Mouse (Mus musculus) midbrain, embryonic 13.5 days (tissue): ENCODE data around the gene Vti1a. TPM values are rescaled to one million over a fixed set of nuclear protein-coding genes. Genes with fewer than 3 reads are reported as not detected.

ENCODE experiments used
- ATAC-seq: fragments of 200-750 bp; cut with Nextera tagmentation; 2 replicates; pipeline ENCODE4 v1.8.0; 2017; ENCODE audit warnings: mild to moderate bottlenecking, moderate TSS enrichment, moderate library complexity
- H3K27ac ChIP-seq: fragments of 300-500 bp; sonication (generic); 2 replicates; pipeline ENCODE4 v1.5.1; 2015; ENCODE audit warnings: inconsistent platforms, mild to moderate bottlenecking, moderate library complexity
- H3K27me3 ChIP-seq: fragments of 300-500 bp; sonication (generic); 2 replicates; pipeline ENCODE4 v1.6.1; 2015; ENCODE audit warnings: mild to moderate bottlenecking, inconsistent platforms
- H3K36me3 ChIP-seq: fragments of 300-500 bp; sonication (generic); 2 replicates; pipeline ENCODE4 v1.6.1; 2015; ENCODE audit warnings: mild to moderate bottlenecking, inconsistent platforms
- H3K4me1 ChIP-seq: fragments of 300-500 bp; sonication (generic); replicated peaks from 2 replicates; pipeline ENCODE4 v1.6.1; 2015; ENCODE audit warnings: inconsistent platforms
- H3K4me2 ChIP-seq: fragments of 300-500 bp; sonication (generic); replicated peaks from 2 replicates; pipeline ENCODE4 v1.6.1; 2015; ENCODE audit warnings: moderate library complexity, mild to moderate bottlenecking, inconsistent platforms
- H3K4me3 ChIP-seq: fragments of 300-500 bp; sonication (generic); replicated peaks from 2 replicates; pipeline ENCODE4 v1.5.1; 2015; ENCODE audit warnings: mild to moderate bottlenecking, inconsistent platforms
- H3K9ac ChIP-seq: fragments of 300-500 bp; sonication (generic); replicated peaks from 2 replicates; pipeline ENCODE4 v1.6.1; 2015; ENCODE audit warnings: mild to moderate bottlenecking, inconsistent platforms
- H3K9me3 ChIP-seq: fragments of 300-500 bp; sonication (generic); 2 replicates; pipeline ENCODE4 v1.6.1; 2016; ENCODE audit warnings: mild to moderate bottlenecking, inconsistent platforms
- WGBS: fragments of 180-500 bp; shearing (Covaris S2); methylation state at CpG from one replicate; pipeline ENCODE4 v1.1.7; 2015; 5-methylcytosine and 5-hydroxymethylcytosine counted together
- polyA plus RNA-seq: library from polyadenylated mRNA; unstranded; fragments of >200 nt; fragmentation: Nextera tagmentation; extraction: Ambion mirVana; gene quantifications from 2 replicates; pipeline ENCODE4 v1.2.1, GENCODE M21; 2015

Gene Vti1a
- polyA plus RNA-seq, 1 experiment from 2014 or later, result 31.4 TPM

DNA sequence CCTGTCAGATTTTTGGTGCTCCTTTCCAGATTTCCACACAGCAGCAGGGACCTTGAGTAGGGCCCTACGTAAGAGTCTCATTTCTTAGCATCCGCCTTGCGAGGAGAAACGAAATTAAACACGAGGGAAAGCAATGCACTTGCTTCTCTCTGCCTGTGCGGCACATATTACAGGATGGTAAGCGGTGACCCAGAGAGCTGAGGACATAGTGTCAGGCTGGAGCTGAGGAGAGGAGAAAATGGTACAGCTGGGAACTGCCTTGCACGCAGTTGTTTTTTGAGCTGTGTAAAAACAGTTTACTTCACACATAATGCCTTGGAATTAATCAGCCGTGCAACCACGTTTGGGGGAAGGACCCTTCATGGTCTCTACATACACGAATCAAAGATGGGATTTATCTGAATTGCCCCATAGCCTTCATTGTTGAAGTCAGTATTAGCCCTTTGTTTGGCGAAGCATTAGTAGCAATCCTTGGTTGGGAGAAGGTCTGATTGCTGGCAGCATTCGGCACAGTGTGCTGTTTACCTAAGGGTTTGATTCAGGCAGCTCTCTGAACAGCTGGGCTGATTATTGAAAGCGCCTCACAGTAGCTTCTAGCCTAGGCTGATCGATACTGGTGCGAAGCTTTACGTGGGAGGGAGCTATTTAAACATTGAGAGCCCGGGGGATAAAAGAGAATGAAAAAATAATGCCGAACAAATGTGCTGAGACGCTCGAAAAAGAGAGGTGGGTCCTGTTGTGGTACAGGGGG, 153.4 kb downstream of the Vti1a start:
- 31% methylated on average over 21 of the region's 21 CpGs for WGBS
- H3K4me1 ChIP-seq, result peaks cover 23% of the 10 kb centered on the region
- ATAC-seq, result peak; percentile 78
- no peaks in the 10 kb centered on the region for H3K36me3 ChIP-seq
- H3K27ac ChIP-seq, result peak overlapping the region; percentile 35
- peak overlapping the region; percentile 49; the same call in 1 of the 2 replicates for H3K9ac ChIP-seq
- H3K4me3 ChIP-seq, result no peak overlapping the region
- no peaks in the 10 kb centered on the region for H3K27me3 ChIP-seq
- no peaks in the 10 kb centered on the region for H3K9me3 ChIP-seq
- H3K4me2 ChIP-seq, result peak overlapping the region; percentile 26

DNA sequence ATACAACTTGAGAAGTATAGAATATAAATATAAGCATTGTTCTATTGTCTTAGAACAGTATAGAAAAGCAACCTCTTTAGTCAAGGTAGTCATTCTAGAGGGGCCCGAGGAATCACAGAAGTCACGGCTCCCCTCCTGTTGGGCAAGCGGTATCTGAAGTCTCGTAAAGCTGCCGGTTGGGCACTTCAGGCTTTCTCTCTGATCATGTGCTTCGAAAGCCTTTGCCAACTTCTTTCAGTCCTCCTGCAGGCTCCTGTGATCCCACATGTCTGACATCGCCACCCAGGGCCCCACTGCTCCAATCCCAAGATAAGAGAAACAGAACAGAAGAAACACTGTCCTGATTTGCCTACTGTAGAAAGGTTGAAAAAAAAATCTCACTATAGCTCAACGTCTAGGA, 156.5 kb downstream of the Vti1a start:
- Histone ChIP-seq H3K9me3 (no peaks in the 10 kb centered on the region), H3K27me3 (no peaks in the 10 kb centered on the region), H3K4me3 (no peak overlapping the region), H3K4me1 (peaks cover 23% of the 10 kb centered on the region), H3K36me3 (no peaks in the 10 kb centered on the region), H3K4me2 (no peak overlapping the region), H3K27ac (no peak overlapping the region), H3K9ac (no peak overlapping the region)
- WGBS, result 80% methylated on average over 8 of the region's 8 CpGs
- no peak for ATAC-seq

DNA sequence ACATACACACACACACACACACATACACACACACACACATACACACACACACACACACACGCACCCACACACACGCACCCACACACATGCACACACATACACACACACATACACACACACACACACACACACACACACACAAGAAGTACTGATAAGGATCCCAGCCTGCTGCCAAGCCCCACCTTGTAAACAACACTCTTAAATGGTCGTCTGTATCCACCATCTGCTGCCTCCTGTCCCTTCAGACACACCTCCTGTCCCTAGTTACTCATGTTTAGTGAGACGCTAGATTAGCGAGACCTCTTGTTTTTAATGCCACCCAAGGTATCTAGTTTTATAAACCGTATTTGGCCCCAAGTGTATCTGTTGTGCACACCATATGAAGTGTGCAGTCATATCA, 158.1 kb downstream of the Vti1a start:
- no peak overlapping the region for H3K9ac ChIP-seq
- no peak overlapping the region for H3K4me2 ChIP-seq
- no peaks in the 10 kb centered on the region; the same call in 1 of the 2 replicates for H3K36me3 ChIP-seq
- H3K4me3 ChIP-seq, result no peak overlapping the region
- ATAC-seq, result no peak
- no peak overlapping the region for H3K27ac ChIP-seq
- 88% methylated on average over 6 of the region's 6 CpGs for WGBS
- no peaks in the 10 kb centered on the region for H3K9me3 ChIP-seq
- H3K27me3 ChIP-seq, result no peaks in the 10 kb centered on the region
- H3K4me1 ChIP-seq, result peaks cover 18% of the 10 kb centered on the region

DNA sequence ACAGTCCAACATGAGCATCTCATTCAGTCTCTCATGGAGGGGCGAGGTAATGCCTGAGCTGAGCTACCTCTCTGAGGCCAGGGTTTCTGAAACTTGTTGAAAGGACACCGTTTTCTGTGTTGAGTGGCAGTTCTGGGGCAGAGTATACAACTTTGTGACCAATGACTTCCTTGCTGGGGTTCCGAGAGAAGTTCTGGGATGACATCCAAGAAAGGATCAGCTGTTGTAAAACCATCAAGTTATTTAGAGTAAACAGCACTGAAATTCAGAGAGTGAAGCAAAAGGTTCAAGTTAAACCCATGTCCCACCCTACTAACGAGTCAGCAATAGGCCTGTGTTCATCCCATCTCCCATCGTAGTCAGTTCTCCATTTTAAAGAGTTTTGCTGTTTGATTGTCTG, 164.4 kb downstream of the Vti1a start:
- 86% methylated on average over 5 of the region's 5 CpGs for WGBS
- Histone ChIP-seq H3K27ac (no peak overlapping the region), H3K9ac (no peak overlapping the region), H3K4me3 (no peak overlapping the region), H3K4me1 (peaks cover 16% of the 10 kb centered on the region), H3K36me3 (no peaks in the 10 kb centered on the region; the same call in 1 of the 2 replicates), H3K9me3 (no peaks in the 10 kb centered on the region), H3K27me3 (no peaks in the 10 kb centered on the region), H3K4me2 (no peak overlapping the region)
- no peak for ATAC-seq

DNA sequence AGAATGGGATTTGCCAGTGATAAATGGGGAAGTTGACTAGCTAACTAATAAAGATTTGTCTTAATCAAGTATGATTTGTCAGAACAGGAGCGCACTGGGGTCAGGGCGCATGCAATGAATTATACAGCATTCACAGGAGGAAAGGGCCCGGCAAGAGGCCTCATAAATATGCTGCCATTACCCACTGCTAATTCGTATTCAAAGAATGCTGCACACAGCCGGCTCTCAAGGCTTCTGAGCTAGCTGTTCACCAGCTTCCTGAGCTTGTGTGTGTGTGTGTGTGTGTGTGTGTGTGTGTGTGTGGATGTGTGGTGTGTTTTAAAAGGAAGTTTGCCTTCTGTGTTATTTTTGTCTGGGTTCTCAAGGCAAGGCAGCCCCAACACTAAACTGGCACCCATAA, 165.2 kb downstream of the Vti1a start:
- H3K4me3 ChIP-seq, result no peak overlapping the region
- no peaks in the 10 kb centered on the region for H3K9me3 ChIP-seq
- H3K4me1 ChIP-seq, result peaks cover 16% of the 10 kb centered on the region
- ATAC-seq, result peak; percentile 77
- H3K4me2 ChIP-seq, result no peak overlapping the region
- WGBS, result 13% methylated on average over 5 of the region's 5 CpGs
- no peaks in the 10 kb centered on the region for H3K27me3 ChIP-seq
- no peak overlapping the region for H3K9ac ChIP-seq
- no peaks in the 10 kb centered on the region; the same call in 1 of the 2 replicates for H3K36me3 ChIP-seq
- H3K27ac ChIP-seq, result peak overlapping the region; percentile 66

DNA sequence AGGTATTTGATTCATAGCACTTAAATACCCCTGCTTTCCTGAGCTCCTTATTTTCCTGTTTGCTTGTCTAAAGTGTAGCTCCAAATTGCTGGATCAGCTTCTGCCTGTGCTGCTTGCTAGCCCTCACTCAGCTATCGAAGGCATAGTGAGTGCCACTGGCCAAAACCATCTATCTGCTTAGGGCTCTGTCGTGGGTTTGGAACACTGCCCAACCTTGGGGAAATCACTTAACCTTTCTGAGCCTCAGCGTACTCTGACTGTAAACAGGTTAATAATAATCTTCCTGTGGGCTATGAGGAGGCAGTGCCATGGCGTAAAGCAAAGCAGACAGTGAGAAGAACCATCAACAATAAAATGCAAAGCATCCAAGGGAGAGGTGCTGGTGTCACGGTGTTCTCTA, 167.4 kb downstream of the Vti1a start:
- H3K27ac ChIP-seq, result no peak overlapping the region
- H3K4me2 ChIP-seq, result no peak overlapping the region
- H3K9me3 ChIP-seq, result no peaks in the 10 kb centered on the region
- ATAC-seq, result no peak
- H3K27me3 ChIP-seq, result no peaks in the 10 kb centered on the region
- H3K9ac ChIP-seq, result no peak overlapping the region
- H3K4me3 ChIP-seq, result no peak overlapping the region
- H3K36me3 ChIP-seq, result no peaks in the 10 kb centered on the region; the same call in 1 of the 2 replicates
- peaks cover 16% of the 10 kb centered on the region for H3K4me1 ChIP-seq
- 76% methylated on average over 5 of the region's 5 CpGs for WGBS

DNA sequence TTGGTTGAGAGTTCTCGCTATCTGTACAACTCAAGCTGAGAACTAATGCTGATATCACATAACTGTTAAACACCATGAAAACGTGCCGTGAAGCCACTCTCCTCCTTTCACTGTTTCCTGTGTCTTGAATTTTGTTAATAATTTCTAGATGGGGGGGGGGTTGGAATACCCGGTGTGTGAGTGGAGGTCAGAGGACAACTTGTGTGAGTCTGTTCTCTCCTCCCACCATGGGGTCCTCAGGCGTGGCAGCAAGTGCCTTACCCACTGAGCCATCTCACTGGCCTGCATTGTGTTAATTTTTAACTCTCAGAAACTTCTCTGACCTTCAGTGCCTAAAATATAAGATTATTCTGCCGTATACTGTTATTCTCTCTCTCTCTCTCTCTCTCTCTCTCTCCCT, 168.5 kb downstream of the Vti1a start:
- H3K4me1 ChIP-seq, result peaks cover 16% of the 10 kb centered on the region
- no peaks in the 10 kb centered on the region for H3K9me3 ChIP-seq
- H3K27ac ChIP-seq, result no peak overlapping the region
- no peak overlapping the region for H3K9ac ChIP-seq
- no peaks in the 10 kb centered on the region for H3K27me3 ChIP-seq
- H3K36me3 ChIP-seq, result no peaks in the 10 kb centered on the region
- no peak for ATAC-seq
- no peak overlapping the region for H3K4me3 ChIP-seq
- WGBS, result 85% methylated on average over 6 of the region's 6 CpGs
- no peak overlapping the region for H3K4me2 ChIP-seq

DNA sequence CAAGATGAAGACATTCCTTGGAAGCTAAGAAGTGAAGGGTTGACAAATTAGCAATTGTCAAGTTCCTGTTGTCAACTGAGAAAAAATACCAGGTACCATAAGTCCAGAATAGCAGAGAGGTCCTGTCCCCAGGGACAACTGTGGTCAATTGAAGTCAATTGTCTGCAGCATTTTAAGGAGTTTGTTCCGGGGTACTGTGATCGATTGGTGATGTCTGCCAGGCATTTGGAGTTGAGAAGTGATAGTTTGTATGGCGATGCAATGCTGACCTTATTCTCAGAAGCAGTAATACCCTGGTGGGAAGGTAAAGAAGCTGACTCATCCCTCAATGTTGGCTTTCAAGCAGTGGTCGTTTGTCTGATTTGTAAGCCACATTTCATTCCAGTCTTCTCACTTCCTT, 170.4 kb downstream of the Vti1a start:
- Histone ChIP-seq H3K4me2 (no peak overlapping the region), H3K9me3 (no peaks in the 10 kb centered on the region), H3K9ac (no peak overlapping the region), H3K4me1 (peaks cover 16% of the 10 kb centered on the region), H3K4me3 (no peak overlapping the region), H3K36me3 (no peaks in the 10 kb centered on the region), H3K27me3 (no peaks in the 10 kb centered on the region), H3K27ac (no peak overlapping the region)
- ATAC-seq, result no peak
- WGBS, result 86% methylated on average over 4 of the region's 4 CpGs

DNA sequence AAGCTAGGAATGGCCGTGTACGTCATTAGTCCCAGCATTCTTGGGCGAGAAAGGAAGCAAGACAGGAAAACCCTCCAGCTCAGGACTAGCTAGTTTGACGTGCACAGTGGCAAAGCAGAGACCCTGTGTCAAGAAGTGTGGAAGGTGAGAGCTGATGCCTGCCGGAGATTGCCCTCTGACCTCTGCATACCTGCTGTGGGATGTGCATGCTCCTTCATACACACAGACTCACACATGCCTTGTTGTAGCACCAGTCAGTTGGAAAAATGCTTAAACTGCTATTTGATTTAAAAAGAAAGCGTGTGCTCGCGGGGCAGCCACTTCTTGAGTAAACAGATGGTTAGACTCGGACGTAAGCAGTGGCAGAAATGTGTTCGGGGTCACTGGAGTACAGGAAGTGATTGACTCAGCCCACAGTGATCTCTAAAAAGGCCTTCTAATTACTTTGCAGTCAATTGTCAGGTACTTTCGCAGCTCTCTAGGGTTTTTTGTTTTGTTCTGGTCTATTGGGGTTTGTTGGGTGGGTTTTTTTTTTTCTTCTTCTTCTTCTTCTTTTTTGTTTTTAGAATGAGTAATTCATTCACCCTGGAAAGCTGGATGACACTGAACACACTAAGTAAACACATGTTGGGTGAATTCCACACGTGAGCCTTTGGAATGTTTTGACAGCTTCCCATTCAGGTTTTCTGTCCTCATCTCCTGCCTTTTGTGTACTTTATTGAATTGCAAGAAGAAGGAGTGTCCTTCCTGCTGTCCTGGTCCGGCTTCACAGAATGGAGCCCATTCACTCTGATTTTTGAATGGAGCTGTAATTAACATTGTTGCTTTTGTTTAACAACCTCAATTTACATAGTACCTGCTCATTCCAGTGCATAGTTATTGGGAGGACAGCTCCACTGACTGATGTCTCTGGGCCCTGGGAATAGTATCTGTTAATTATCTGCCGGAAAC, 175.3 kb downstream of the Vti1a start:
- Histone ChIP-seq H3K27me3 (peaks cover 4% of the 10 kb centered on the region; the same call in 1 of the 2 replicates), H3K4me3 (no peak overlapping the region), H3K27ac (0 out of 2 replicates have a peak overlapping the region, but pooled peaks have one; percentile 44), H3K4me1 (peaks cover 14% of the 10 kb centered on the region), H3K9ac (no peak overlapping the region), H3K36me3 (no peaks in the 10 kb centered on the region), H3K9me3 (no peaks in the 10 kb centered on the region), H3K4me2 (no peak overlapping the region)
- ATAC-seq, result no peak
- WGBS, result 35% methylated on average over 15 of the region's 15 CpGs

DNA sequence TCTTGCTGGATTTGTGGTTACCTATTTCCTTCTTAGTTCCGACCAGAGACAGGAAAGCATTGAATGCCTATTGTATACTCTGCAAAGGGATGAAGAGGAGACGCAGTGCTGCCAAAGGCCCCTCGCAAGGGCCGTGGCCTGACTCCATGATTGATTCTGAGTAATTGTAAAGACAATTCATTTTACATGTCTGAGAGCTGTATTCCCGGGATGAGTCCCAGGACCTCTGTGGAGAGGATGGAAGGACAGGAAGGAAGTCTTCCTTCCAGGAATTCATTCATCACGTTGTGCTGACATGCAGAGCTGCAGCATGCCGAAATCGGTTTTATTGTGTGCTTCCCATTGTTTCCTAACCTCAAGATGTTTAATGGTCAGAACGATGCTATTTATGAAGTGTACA, 180.2 kb downstream of the Vti1a start:
- H3K9ac ChIP-seq, result no peak overlapping the region
- H3K27me3 ChIP-seq, result peaks cover 4% of the 10 kb centered on the region; the same call in 1 of the 2 replicates
- no peaks in the 10 kb centered on the region for H3K9me3 ChIP-seq
- WGBS, result 74% methylated on average over 9 of the region's 9 CpGs
- ATAC-seq, result no peak
- H3K36me3 ChIP-seq, result no peaks in the 10 kb centered on the region
- H3K27ac ChIP-seq, result no peak overlapping the region
- no peak overlapping the region for H3K4me3 ChIP-seq
- no peak overlapping the region for H3K4me2 ChIP-seq
- peaks cover 20% of the 10 kb centered on the region for H3K4me1 ChIP-seq

DNA sequence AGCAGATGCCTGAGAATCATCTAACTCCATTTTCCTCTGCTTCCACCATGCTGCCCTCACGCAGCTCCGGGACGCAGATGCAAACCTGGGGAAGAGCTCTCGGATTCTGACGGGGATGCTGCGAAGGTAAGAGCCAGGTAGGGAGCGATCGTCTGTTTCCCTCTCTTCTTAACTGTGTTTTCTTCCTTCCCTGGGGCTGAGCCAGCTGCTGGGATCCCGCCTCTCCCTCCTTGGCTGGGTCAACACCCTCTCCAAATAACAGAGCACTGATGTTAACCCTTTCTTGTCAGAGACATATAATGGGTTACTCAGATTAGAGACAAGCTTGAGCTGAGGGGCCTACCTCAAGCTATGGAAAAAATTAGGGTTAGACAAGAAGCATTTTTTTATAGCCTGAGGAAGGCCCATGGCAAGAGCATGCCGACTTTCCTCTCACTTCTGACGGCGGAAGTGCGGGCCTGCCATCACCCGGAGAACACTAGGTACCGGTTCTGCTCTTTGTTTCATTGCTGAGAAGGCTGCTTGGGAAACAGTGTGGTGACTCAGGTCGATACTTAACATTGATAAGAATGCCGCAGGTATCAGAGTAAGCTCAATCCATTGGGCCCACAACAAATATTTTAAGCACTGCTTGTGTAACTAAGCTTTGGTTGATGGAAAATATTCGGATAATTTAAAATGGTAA, 183.2 kb downstream of the Vti1a start:
- no peak overlapping the region for H3K27ac ChIP-seq
- H3K4me1 ChIP-seq, result peaks cover 15% of the 10 kb centered on the region
- no peaks in the 10 kb centered on the region for H3K36me3 ChIP-seq
- 69% methylated on average over 18 of the region's 18 CpGs for WGBS
- peaks cover 3% of the 10 kb centered on the region; the same call in 1 of the 2 replicates for H3K27me3 ChIP-seq
- H3K9me3 ChIP-seq, result no peaks in the 10 kb centered on the region
- no peak overlapping the region for H3K4me2 ChIP-seq
- no peak for ATAC-seq
- H3K9ac ChIP-seq, result no peak overlapping the region
- no peak overlapping the region for H3K4me3 ChIP-seq

DNA sequence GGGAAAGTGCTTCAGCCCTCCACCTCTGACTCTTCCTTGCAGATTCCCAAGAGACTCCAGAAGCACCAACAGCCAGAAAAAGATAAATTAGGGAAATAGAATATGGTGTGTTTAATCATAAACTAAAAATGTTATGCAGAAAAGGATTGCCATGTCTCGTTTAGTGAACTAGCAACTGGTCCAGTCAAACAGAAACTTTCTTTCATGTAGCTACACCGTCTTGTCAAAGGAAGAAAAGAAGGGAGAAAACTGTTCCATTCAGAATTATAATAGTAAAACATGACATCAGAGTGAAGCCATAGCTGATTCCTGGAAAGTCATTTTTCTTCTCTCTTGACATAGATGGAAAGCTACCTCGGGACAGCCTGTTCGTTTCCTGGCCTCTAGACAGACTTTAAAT, 185.9 kb downstream of the Vti1a start:
- Histone ChIP-seq H3K4me3 (no peak overlapping the region), H3K9me3 (no peaks in the 10 kb centered on the region), H3K9ac (no peak overlapping the region), H3K27ac (no peak overlapping the region), H3K36me3 (no peaks in the 10 kb centered on the region), H3K4me1 (peaks cover 15% of the 10 kb centered on the region), H3K27me3 (no peaks in the 10 kb centered on the region), H3K4me2 (no peak overlapping the region)
- WGBS, result 72% methylated on average over 4 of the region's 4 CpGs
- no peak for ATAC-seq
